Mouse (Mus musculus): ENCODE results near the gene Slc17a5.
A peak's percentile ranks its signal among the peaks of the same experiment; 100 is the strongest.
"Not testable (repeated sequence)": the region's sequence is repeated elsewhere in the genome, so short reads cannot be mapped to it uniquely, and the experiment has no call there.

Gene Slc17a5

DNA sequence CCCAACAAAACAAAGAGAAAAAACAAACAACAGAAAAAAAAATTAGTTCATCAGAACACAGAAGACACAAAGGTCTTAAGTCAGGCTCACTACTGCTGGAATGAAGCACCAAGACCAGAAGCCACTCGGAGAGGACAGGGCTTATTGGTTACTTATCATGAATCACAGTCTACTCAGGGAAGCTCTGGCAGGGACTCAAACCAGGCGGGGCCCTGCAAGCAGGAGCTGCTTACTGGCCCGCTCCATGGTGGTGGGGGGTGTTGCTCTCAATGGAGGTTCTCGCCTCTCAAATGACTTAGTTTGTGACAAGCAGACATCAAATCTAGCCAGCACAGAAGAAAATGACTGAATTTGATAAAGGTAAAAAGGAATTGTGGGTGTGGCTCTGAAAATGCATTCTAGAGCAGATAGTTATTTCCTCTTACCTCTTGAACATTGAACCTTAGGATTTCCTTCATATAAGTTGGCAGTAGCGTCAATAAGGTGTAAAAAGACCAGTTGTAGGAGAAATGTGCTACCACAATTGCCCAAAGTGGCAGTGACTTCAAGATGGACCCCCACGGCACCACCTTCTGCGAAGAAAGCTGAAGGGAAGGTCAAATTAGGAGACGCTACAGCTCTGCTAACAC is 29.1 kb downstream of the Slc17a5 start:
- no peak for DNase-seq (ENCODE audit: low spot score)

DNA sequence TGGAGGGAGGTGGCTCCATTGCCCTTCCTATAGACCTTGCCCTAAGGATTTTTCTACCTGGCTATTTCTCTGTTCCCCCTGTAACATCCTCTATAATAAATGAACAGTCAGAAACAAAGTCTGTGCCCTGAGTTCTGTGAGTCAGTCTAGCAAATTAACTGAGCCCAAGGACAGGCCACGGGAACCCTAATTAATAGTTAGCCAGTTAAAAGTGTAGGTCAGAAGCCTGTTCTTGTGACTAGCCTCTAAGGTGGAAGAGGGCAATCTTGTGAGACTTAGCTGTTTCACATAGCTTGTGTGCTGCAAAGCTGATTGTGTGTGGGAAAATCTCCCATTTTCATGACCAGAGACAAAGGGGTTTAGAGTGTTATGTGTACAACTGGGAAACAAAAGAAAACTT is 30.8 kb downstream of the Slc17a5 start:
- no peak for DNase-seq (ENCODE audit: low spot score)

DNA sequence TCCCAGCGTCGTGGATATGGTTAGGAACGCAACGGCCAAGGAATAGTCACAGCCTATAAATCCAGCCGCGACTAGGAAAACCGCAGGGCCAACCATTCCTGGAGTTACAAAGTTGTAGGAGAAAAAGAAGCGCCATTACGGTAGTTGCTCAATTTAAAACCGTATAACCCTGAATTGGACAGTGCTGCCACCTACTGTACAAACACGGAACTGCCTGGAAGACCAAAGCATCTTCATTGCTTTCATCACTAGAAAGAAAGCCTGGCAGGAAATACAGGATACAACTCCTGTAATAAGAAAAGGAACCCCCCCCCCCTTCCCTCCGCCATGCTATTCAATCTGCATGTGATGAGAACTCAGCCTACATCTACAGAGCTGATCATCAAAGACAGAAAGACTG is 34.9 kb downstream of the Slc17a5 start:
- DNase-seq (ENCODE audit: low spot score): peak; percentile 36

DNA sequence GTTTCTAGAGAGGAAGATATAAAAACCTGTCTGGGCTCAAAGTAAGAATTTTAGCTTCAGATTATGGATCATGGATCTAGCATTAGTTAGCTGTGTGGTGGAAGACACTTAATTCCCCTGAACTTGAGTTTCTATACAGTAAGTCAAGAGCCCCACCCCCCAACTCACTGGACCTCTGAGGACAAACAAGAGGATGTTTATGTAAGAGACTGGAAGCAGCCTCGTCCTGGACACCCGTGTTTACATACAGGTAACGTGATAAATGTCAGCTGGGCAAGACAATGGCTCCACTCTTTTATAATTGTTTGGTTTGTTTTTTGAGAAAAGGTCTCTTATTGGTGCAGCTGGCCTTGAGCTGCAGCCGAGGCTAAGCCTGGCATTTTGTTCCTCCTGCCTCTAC is 36.1 kb downstream of the Slc17a5 start:
- no peak for DNase-seq (ENCODE audit: low spot score)

DNA sequence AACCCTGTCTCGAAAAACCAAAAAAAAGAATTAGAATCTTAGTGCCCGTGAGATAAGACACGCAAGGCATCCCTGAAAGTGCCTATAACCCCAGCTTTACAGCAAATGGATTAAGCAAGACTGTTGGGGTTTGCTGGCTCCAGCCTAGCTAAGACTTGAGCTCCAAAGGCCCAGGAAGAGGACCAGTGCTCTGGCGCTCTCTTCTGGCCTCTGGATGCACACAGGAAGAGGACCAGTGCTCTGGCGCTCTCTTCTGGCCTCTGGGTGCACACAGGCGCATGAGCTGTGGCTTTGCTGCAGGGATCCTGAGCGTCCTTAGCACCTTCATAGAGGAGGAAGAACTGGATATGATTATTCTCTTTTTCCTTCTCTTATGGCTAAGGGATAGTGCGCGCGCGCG is 40.1 kb downstream of the Slc17a5 start:
- DNase-seq (ENCODE audit: low spot score): no peak

DNA sequence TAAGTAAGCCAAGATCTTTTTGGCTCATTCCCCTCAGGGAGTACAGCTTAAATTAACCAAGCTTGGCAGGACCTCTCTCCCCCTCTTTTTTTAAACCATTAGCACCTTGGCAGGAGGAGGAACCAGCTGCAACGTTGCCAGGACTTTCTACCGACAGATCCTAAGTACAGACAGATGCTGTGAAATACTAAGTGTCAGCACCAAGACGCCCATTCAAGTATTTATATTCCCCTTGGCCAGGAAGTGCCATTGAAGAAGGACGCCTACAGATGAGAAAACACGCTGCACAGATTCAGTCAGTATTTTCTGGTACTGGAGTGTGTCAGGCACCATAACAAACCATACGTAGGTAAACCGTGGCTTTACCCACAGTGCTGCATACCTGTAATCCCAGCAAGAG is 40.9 kb downstream of the Slc17a5 start:
- DNase-seq (ENCODE audit: low spot score): no peak

DNA sequence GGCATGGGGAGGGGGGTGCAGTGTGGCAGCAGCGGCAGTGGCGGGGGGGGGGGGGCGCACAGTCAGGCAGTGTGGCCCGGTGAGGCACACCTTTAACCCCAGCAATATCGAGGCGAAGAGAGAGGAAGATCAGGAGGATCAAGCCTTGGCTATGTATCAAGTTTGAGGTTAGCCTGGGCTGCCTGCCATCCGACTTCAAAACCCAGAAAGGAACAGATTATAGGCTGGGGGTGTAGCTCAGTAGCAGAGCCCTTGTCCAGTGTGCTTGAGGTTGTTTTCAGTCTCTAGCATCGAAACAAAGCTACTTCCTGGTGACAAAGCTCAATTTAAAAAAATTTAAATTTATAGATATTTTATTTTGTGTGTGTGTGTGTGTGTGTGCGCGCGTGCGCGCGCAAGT is 46.1 kb downstream of the Slc17a5 start:
- DNase-seq (ENCODE audit: low spot score): no peak

DNA sequence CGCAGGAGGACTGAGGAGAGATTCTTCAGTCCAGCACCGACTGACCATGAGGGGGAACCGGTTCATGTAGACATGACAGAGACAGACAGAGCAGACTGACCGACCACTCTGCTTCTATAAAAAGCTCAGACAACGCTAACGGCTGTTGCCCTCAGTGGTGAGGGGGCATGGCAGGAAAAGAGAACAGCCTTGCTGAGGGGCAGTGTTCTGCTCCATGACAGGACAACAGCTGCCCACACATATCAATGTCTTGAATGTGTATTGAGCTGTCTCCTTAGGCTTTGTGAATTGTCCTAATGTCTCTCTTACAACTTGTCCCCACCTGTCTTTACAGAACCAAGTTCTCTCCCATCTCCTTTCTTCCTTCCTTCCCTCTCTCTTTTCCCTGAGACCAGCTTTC is 49.4 kb downstream of the Slc17a5 start:
- no peak for DNase-seq (ENCODE audit: low spot score)

DNA sequence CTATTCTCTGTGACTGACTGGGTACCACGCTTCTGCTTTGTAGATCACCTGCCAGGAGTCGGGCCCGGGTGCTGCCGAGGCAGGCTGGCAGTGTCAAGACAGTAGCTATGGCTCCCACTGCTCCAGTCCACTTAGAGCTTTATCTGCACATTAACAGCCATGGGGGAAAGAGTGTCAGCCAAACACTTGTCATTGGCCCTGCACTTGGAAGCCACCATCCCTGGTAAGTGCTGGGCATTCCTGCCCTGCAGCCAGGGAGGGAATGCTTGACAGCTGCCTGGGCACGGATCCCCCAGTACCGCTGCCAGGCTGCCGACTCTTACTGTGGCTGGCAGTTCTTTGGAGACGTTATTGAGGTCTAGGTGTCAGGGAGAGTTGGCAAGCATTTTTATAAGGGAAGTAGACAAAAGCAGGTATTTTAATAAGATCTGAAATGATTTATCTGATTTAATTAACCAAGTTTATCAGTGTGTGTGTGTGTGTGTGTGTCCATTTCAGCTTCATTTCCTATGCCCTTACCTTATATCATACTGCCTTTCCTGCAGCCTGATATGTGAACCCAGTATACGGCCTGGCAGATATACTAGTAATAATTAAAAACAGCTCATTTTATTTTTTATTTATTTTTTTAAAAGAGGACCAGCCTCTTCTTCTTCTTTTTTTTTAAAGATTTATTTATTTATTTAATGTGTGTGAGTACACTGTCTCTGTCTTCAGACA is 50.5 kb downstream of the Slc17a5 start:
- no peak for DNase-seq (ENCODE audit: low spot score)

DNA sequence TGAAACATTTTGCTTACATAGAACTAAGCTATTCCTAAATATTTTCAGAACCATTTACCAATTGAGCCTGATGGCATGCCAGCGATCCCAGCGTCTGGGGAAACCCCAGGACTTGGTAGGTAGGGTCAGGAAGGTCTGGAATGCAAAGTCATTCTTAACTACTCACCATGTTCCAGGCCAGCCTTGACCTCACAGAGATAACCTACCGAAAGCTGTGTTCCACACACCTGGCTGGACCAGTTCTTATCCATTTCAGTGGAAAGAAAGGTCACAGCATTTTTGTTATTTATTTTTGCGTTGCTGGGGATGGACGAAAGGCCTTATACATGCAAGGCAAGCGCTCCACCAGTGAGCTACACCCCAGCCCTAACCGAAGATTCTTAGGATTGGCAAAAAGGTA is 53.2 kb downstream of the Slc17a5 start:
- no peak for DNase-seq (ENCODE audit: low spot score)

DNA sequence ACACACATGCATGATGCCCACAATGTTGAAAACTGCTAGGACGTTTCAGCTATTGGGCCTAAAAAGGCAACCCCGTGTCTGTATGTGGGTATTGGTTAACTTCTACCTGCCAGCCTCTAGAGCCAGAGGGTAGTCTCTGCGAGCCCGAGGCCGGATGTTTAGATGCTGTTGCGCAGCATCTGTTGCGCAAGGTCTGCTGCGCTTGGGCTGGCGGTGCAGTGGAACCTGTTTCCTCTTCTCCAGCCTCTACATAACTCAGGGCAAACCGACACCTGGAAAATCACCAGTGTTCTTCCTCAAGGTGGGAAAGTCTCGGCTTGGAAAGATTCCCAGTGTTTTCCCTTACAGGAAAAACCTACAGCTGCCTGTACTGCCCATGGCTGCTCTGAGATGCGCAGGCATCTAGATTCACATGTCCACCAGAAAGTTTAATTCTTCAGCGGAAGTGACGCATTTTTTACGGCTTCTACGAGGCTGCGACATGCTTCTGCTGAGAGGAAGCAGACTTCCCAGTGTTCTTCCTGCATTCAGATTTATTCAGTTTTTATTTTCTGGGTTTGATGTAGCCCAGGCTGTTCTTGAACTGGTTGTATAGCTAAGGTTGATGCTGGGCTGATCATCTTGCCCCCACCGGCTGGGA is 54.4 kb downstream of the Slc17a5 start:
- peak; percentile 38 for DNase-seq (ENCODE audit: low spot score)

DNA sequence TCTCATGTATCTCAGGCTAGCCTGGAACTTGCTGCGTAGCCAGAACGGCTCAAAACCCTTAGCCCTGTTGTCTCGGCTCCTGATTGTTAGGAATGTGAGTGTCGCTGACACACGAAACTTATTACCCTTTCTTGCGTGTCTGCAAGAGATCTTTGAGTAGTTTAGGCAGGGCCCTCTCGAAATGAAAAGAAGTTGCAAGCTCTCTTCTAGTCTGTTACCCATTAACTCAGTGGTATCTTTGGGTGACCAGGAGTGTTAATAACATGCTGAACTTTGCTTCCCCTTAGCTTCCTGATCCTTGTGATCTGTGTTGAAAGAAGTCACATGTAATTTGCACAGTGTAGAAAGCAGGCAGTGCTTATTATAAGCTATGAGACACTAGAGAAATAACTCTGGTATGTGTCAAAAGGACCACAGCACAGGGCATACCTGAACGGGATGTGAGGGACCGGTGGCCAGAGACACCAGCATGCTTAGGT is 55.5 kb downstream of the Slc17a5 start:
- no peak for DNase-seq (ENCODE audit: low spot score)

DNA sequence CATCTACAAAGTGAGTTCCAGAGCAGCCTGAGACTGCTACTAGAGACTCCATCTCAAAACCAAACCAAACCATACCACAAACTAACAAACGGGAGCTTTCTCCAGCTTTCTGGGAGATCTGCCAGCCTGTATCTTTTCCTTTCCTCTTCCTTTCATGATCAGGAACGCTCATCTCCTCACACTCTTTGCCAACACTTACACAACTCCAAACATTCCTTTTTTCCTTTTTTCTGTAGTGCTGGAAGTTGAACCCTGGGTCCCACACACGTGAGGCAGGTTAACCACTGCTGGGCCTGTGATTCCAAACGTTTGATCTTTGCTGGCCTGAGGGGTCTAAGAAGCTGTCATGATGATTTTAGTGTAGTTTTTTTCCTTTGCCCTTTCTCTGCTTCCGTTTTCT is 56.0 kb downstream of the Slc17a5 start:
- DNase-seq (ENCODE audit: low spot score): no peak

DNA sequence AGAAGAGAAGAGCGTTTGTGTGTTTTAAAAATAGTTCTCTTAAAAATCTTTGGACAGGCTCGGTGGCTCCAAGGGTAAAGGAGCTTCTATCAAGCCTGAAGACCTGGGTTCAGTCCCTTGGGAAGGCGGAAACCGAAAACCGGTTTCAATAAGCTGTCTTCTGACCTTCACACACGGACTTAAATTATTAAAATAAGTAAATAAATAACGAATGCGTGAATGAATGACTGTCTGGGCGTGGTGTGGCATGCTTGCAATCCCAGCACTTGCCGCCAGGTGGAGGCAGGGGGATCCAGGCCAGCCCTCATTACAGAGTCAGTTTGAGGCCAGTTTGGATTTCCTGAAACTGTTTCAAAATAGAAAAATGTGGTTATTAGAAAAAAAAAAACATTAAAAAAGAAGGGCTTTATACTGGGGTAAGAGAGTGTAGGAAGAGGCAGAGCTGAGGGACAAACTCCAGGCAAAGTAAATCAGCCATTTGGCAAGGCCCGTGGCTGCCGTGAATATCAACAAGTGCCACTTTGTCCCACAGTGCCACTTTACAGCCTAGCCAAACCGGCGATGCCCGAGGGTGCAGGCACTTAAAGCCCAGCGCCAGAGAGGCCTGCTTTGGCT is 60.0 kb downstream of the Slc17a5 start:
- DNase-seq (ENCODE audit: low spot score): peak; percentile 70

DNA sequence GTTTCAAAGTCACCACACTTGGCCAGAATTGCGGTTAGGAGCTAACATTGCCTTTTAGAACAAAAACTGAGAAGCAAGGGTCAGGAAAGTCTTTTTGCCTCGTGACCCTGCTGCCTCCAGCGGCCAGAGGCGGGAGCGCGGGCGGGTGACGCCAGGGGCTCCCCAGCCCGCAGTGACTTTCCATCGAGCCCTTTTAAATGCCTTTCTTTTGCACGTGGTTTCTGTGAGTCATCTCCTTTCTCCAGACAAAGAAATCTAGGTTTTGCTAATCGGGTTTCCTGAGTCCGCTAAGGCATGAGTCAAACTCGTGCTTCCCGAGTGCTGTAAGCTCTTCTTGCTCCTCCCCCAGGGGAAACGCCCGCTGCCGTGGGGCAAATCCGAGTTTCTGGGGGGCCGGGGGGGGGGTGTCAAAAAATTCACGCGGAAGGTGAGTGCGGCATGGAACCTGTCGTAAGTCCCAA is 60.5 kb downstream of the Slc17a5 start:
- DNase-seq (ENCODE audit: low spot score): peak; percentile 62

DNA sequence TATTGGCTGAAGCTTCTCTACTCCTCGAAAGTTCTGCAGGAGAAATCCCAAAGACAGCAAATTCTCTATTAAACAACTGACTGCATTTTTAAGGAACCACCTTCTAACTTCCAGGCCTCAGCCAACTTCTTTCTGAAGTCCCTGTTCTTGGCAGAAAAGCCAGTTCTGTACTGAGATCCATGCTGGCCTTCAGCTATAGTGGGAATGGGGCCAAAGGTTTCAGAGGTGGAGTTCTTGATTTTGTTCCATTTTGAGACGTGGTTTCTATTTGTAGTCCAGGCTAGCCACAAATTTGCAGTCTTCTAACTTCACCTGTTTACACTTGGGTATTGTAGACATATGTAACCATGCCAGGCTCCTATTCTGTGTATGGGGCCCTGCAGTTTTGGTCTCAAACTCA is 61.6 kb downstream of the Slc17a5 start:
- DNase-seq (ENCODE audit: low spot score): no peak

DNA sequence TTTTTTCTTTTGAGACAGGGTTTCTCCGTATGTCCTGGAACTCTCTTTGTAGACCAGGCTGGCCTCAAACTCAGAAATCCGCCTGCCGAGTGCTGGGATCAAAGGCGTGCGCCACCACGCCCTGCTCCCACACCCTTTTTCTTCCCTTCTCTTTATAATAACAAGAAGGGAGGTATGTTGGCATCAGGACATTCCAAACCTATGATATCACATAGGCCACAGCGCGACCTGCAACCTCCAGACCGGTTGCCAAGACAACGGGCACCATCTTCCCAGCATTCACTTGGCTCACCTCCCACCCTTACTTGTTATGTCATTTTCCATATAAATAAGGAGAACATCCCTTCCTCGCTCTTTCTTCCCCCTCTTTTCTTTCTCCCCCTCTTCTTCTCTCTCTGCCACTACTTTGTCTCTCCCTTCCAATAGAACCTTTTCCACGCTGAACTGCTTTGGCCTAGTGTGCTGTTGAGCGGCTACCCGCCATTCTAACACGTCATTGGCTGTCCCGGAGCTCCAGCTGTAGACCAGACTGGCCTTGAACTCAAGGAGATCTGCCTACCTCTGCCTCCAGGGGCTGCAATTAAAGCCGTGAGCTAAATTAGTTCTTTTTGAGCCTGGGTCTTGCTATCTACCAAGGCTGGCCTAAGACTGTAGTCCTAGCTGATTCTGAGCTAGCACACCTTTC is 62.2 kb downstream of the Slc17a5 start:
- no peak for DNase-seq (ENCODE audit: low spot score)

DNA sequence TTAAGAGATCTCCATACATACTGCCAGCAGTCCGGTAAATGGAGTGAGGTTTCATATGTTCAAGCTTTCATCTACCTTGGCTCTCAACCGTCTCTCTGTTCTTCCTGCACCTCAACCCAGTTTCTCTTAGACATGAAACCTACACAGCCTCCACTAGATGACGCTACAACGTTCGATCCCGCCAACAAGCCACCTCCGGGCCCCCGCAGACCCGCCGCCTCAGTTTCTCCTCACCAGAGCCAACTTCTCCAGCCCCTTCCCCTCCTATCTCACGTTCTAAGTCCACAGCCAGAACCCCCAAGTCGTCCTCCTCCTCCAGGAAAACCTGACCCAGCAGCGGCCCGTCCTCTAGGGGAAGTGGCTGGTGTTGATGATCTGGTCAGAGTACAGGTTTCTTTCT is 66.2 kb downstream of the Slc17a5 start:
- DNase-seq (ENCODE audit: low spot score): no peak

DNA sequence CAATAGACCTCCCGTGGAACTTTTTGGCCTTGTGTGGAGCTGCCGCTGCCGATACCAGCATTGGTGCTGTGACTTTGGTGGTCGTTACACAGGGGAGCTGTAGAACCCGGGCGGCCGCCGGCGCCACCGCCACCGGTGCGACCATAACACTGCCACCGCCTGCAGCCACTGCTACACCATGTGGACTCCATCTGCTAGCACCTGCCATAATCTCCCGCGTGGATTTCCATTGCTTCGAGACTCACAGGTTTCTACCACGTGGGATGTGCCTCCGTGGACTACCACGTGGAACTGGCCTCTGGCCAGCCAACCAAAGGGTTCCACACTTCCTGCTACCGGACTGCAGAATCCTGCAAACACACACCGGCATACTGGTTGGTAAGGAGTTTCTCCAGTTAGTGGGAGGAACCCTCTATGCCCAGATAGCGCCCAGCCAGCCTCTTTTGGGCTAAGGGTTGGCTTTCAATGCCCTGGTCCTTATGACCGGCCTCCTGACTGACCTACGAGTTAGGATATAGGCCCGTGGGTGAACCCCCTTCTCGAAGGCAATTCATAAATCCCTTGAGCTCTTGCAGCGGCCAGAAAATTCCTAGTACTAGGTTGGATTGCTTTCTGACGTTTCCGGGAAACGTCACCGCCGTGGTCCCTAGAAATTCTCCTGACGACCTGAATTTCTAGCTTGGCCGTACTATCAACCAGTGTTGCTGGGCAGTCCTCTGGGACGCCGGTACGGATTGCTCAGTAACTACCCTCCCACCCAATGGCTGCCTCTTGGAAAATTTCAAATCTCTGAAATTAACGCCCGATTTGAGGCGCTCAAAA is 66.8 kb downstream of the Slc17a5 start:
- DNase-seq (ENCODE audit: low spot score): peak; percentile 63

DNA sequence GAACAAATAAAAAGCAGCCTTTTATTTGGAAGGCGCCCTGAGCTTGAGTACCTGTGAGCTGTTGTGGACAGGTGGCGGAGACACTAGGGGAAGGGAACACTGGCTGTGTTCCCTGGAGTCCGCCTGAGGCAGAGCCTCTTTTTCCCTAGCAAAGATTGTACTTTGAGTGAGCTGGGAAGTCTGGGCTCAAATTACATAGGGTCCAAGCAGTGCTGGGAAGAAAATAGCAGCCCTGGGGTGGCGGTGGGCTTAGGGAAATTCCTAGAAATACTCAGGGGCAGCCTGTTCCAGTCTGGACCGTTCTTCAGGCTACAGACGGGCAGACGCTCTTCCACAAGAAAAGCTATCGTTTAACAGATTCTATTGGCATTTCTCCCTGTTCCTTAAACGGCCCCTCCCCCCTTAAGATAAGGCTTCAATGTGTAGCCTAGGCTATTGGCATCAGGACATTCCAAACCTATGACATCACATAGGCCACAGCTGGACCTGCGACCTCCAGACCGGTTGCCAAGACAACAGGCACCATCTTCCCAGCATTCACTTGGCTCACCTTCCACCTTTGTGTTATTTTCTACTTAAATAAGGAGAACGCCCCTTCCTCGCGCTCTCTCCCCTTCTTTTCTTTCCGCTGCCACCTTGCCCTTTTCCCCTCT is 67.6 kb downstream of the Slc17a5 start:
- DNase-seq (ENCODE audit: low spot score): peak; percentile 79

DNA sequence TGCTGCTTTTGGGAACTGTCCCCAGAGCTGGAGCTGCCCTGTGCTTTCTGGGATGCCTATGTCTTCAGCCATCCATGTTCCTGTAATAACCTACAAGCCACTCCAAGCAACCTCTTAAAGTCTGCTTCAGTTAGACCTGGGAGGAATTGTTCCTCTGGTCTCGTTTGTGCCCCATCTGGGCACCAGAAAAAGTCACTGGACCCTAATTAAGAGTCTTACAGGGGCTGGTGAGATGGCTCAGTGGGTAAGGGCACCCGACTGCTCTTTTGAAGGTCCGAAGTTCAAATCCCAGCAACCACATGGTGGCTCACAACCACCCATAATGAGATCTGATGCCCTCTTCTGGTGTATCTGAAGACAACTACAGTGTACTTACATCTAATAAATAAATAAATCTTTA is 70.6 kb downstream of the Slc17a5 start:
- DNase-seq (ENCODE audit: low spot score): not testable (repeated sequence)

Measured in testis, postnatal 14 days (tissue).